Mouse (Mus musculus): Measurements from ENCODE around the gene Fitm2.
A peak's percentile ranks its signal among the peaks of the same experiment; 100 is the strongest.

Gene Fitm2

GRCm38 (mm10) chr2:163422895-163423660 is 49.4 kb downstream of the Fitm2 start:
- no peak for DNase-seq (ENCODE audit: low spot score)

GRCm38 (mm10) chr2:163420366-163420886 is 52.0 kb downstream of the Fitm2 start:
- peak; percentile 13 for DNase-seq (ENCODE audit: low spot score)

- DNase-seq (ENCODE audit: low spot score): peak; percentile 98
Measured at GRCm38 (mm10) chr2:163419346-163420045, 52.9 kb downstream of the Fitm2 start.

- DNase-seq (ENCODE audit: low spot score): peak; percentile 41
Measured at GRCm38 (mm10) chr2:163418841-163419345, 53.5 kb downstream of the Fitm2 start.

GRCm38 (mm10) chr2:163417830-163418229 is 54.6 kb downstream of the Fitm2 start:
- DNase-seq (ENCODE audit: low spot score): no peak

GRCm38 (mm10) chr2:163417026-163417425 is 55.4 kb downstream of the Fitm2 start:
- DNase-seq (ENCODE audit: low spot score): no peak

Data from c-Kit-positive CD71-positive TER-119-positive erythroid progenitor cells, embryonic 14.5 days (primary cell).